18 mouse cellular contexts compared by ENCODE assay signal in the genomic region with DNA sequence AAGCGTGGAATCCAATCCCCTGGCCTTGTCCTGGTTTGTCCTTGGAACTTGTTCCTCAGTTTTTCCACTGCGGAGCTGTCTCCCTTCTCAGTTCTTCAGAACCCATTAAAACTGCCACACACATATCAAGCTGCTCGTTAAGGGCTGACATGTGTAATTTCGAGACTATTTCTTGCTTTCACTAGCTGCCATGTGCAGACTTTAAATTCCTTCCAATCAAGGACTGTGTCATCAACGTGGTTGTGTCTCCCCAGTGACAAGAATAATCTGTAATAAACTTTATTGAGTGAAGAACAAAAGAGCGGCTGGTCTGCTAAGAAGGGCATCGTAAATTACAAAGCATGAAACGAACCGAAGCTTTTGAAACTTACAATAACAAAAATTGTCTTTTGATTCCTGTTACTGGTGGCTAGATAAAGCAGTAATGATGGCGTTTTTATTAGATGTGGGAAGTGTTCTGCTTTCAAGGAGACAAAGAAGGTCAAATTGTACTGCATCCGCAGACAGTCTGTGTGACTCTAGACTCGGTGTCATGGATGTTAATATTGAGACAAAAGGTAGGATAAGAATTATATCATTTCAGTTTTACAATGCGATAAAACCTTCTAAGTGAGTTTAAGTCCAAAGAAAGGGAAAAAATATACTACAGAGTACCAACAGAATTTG. TPM values are rescaled to one million over a fixed set of nuclear protein-coding genes. Genes with fewer than 3 reads are reported as not detected.
A peak's percentile ranks its signal among the peaks of the same experiment; 100 is the strongest.
DNase-seq lines count a peak whose midpoint lies in the region; ATAC-seq and TF ChIP-seq lines count a peak whose summit lies in the region.
"Had no signal": no experiment of that assay in that cellular context is flagged by ENCODE, and none has a peak within 500 bp of the region (broad histone marks: within the 10 kb centered on the region; RNA-seq: fewer than 3 reads in every experiment).

No protein-coding gene starts in this region.

- no peak for TF ChIP-seq CTCF in gastrocnemius, adult 2 months (IDR thresholded peaks at IDR 0.05)
- no peak for TF ChIP-seq CTCF in lung, postnatal 0 days (IDR thresholded peaks at IDR 0.05)

- H3K27ac ChIP-seq in gastrocnemius, adult 2 months = no peak overlapping the region
- H3K27ac ChIP-seq in kidney, embryonic 14.5 days (ENCODE audit: low read depth, low read length) = no peak overlapping the region
- H3K27ac ChIP-seq in lung, embryonic 16.5 days (ENCODE audit: low read length) = no peak overlapping the region
- H3K27ac ChIP-seq in lung, postnatal 0 days (ENCODE audit: low read length) = no peak overlapping the region
- H3K27ac ChIP-seq: embryonic facial prominence, embryonic 10.5 days; heart, adult 2 months; midbrain, embryonic 10.5 days had no signal

- whole genome bisulfite sequencing in kidney, embryonic 14.5 days = 30% methylated on average over 13 of the region's 13 CpGs
- WGBS in lung, embryonic 16.5 days = 54% methylated on average over 13 of the region's 13 CpGs
- 61% methylated on average over 13 of the region's 13 CpGs for WGBS in lung, postnatal 0 days

- 0 out of 2 replicates have a peak, but pooled peaks cover 4% of the 10 kb centered on the region for H3K4me1 ChIP-seq in kidney, embryonic 14.5 days (ENCODE audit: control insufficient read depth, insufficient read depth, low read length)
- H3K4me1 ChIP-seq in lung, embryonic 16.5 days (replicated peaks; ENCODE audit: control insufficient read depth, insufficient read depth, low read length) = no peaks in the 10 kb centered on the region; the same call in 1 of the 2 replicates
- H3K4me1 ChIP-seq in lung, postnatal 0 days (ENCODE audit: insufficient read depth, low read depth, low read length) = no peaks in the 10 kb centered on the region
- H3K4me1 ChIP-seq: embryonic facial prominence, embryonic 10.5 days; midbrain, embryonic 10.5 days had no signal

- no peaks in the 10 kb centered on the region for H3K9me3 ChIP-seq in kidney, embryonic 14.5 days (ENCODE audit: control insufficient read depth, low read length)
- H3K9me3 ChIP-seq in lung, embryonic 16.5 days (ENCODE audit: control insufficient read depth, low read length) = no peaks in the 10 kb centered on the region
- H3K9me3 ChIP-seq in lung, postnatal 0 days (ENCODE audit: low read length) = no peaks in the 10 kb centered on the region
- H3K9me3 ChIP-seq: embryonic facial prominence, embryonic 10.5 days; midbrain, embryonic 10.5 days had no signal

- no peaks in the 10 kb centered on the region for H3K36me3 ChIP-seq in kidney, embryonic 14.5 days (ENCODE audit: control insufficient read depth, insufficient read depth, low read length)
- no peaks in the 10 kb centered on the region for H3K36me3 ChIP-seq in lung, embryonic 16.5 days (ENCODE audit: control insufficient read depth, insufficient read depth, low read length)
- no peaks in the 10 kb centered on the region for H3K36me3 ChIP-seq in lung, postnatal 0 days (ENCODE audit: insufficient read depth, low read length)
- H3K36me3 ChIP-seq: embryonic facial prominence, embryonic 10.5 days; midbrain, embryonic 10.5 days had no signal

- H3K4me2 ChIP-seq in kidney, embryonic 14.5 days (replicated peaks; ENCODE audit: low read depth, low read length) = no peak overlapping the region
- no peak overlapping the region; the same call in 1 of the 2 replicates for H3K4me2 ChIP-seq in lung, embryonic 16.5 days (ENCODE audit: low read depth, low read length)
- H3K4me2 ChIP-seq in lung, postnatal 0 days (replicated peaks; ENCODE audit: low read depth, low read length) = no peak overlapping the region

- no peak overlapping the region for H3K9ac ChIP-seq in kidney, embryonic 14.5 days (ENCODE audit: low read depth, low read length)
- no peak overlapping the region for H3K9ac ChIP-seq in lung, embryonic 16.5 days (ENCODE audit: low read length)
- no peak overlapping the region; the same call in 1 of the 2 replicates for H3K9ac ChIP-seq in lung, postnatal 0 days (replicated peaks; ENCODE audit: low read depth)

- no peak for TF ChIP-seq EP300 in lung, postnatal 0 days (IDR thresholded peaks at IDR 0.05)

- intact Hi-C loops in gastrocnemius, adult 2 months (cut with DNase I) = no loop called here

- peak overlapping the region; percentile 16 for H3K4me3 ChIP-seq in gastrocnemius, adult 2 months
- H3K4me3 ChIP-seq in kidney, embryonic 14.5 days (ENCODE audit: low read length) = no peak overlapping the region
- no peak overlapping the region for H3K4me3 ChIP-seq in lung, embryonic 16.5 days (ENCODE audit: low read length)
- no peak overlapping the region for H3K4me3 ChIP-seq in lung, postnatal 0 days (ENCODE audit: low read depth, low read length)
- H3K4me3 ChIP-seq: embryonic facial prominence, embryonic 10.5 days; erythroblast, embryonic 14.5 days; heart, adult 2 months; midbrain, embryonic 10.5 days had no signal

- H3K27me3 ChIP-seq in kidney, embryonic 14.5 days (ENCODE audit: control insufficient read depth, insufficient read depth, low read length) = no peaks in the 10 kb centered on the region
- H3K27me3 ChIP-seq in lung, embryonic 16.5 days (ENCODE audit: control insufficient read depth, insufficient read depth, low read depth, low read length) = no peaks in the 10 kb centered on the region
- H3K27me3 ChIP-seq in lung, postnatal 0 days (replicated peaks; ENCODE audit: insufficient read depth, low read length) = no peaks in the 10 kb centered on the region

- ATAC-seq in kidney, embryonic 14.5 days (ENCODE audit: low FRiP score, low TSS enrichment) = peak; percentile 64
- ATAC-seq in lung, embryonic 16.5 days (ENCODE audit: low read depth) = 0 out of 2 replicates have a peak, but pooled peaks have one; percentile 20
- ATAC-seq in lung, postnatal 0 days = no peak
- ATAC-seq: hindbrain, embryonic 16.5 days had no signal

- no peak for DNase-seq in gastrocnemius, adult 2 months
- DNase-seq in gastrocnemius, postnatal 25 days = no peak
- DNase-seq in kidney, adult 18-20 months = no peak
- DNase-seq in lung, postnatal 0 days (ENCODE audit: low spot score) = no peak
- DNase-seq in spleen, postnatal 4 days (ENCODE audit: low spot score in 2 of 2) = no peak
- DNase-seq: B cell, adult 2 months; cerebellum, adult 11-12 months; cerebellum, postnatal 36 days; heart, adult 2 months; kidney, postnatal 4 days; layer of hippocampus, postnatal 36 days; thymus, postnatal 25 days had no signal

RNA-seq across cellular contexts. Expression of a gene that starts 7.5 kb away (rescaled TPM):
- total RNA-seq in gastrocnemius, adult 2 months (2021) = 1 to 10 TPM; 6.2 to 6.3 TPM
- 1 to 10 TPM; 5.9 to 7.0 TPM for total RNA-seq in gastrocnemius, postnatal 25 days (2021)
- 41.2 and 61.0 TPM in 2 replicates for polyA plus RNA-seq in kidney, embryonic 14.5 days (2014; fragmentation: Nextera tagmentation; extraction: Ambion mirVana)
- 100 and 110 TPM in 2 replicates for polyA plus RNA-seq in lung, embryonic 16.5 days (2015; fragmentation: Nextera tagmentation; extraction: Ambion mirVana)
- polyA plus RNA-seq in lung, postnatal 0 days (2015; fragmentation: Nextera tagmentation; extraction: Ambion mirVana) = 101 and 107 TPM in 2 replicates
- polyA plus RNA-seq: erythroblast, embryonic 14.5 days had no signal
